ENCODE assay signal across 11 mouse cellular contexts in genomic region chr17:36943691-36944090, GRCm38 (mm10). TPM values are rescaled to one million over a fixed set of nuclear protein-coding genes. Genes with fewer than 3 reads are reported as not detected.
DNase-seq lines count a peak whose midpoint lies in the region; ATAC-seq and TF ChIP-seq lines count a peak whose summit lies in the region.
"Had no signal": no experiment of that assay in that cellular context is flagged by ENCODE, and none has a peak within 500 bp of the region (broad histone marks: within the 10 kb centered on the region; RNA-seq: fewer than 3 reads in every experiment).

No protein-coding gene starts in this region.

- H3K27ac ChIP-seq in heart, embryonic 12.5 days (ENCODE audit: poor library complexity, severe bottlenecking), result no peak overlapping the region
- H3K27ac ChIP-seq in heart, adult 2 months, result no peak overlapping the region; the same call in 1 of the 2 replicates
- H3K27ac ChIP-seq in neural tube, embryonic 12.5 days, result no peak overlapping the region
- H3K27ac ChIP-seq in intestine, postnatal 0 days (ENCODE audit: low read depth, low read length), result no peak overlapping the region
- no peak overlapping the region for H3K27ac ChIP-seq in stomach, postnatal 0 days (replicated peaks)
- H3K27ac ChIP-seq: macrophage had no signal

- peaks cover 14% of the 10 kb centered on the region for H3K4me1 ChIP-seq in heart, embryonic 12.5 days (replicated peaks)
- peaks cover 5% of the 10 kb centered on the region for H3K4me1 ChIP-seq in heart, adult 2 months (ENCODE audit: control insufficient read depth, insufficient read depth, low read length)
- peaks cover 28% of the 10 kb centered on the region for H3K4me1 ChIP-seq in neural tube, embryonic 12.5 days
- no peaks in the 10 kb centered on the region; the same call in 1 of the 2 replicates for H3K4me1 ChIP-seq in intestine, postnatal 0 days (replicated peaks; ENCODE audit: control insufficient read depth, insufficient read depth, low read length)
- no peaks in the 10 kb centered on the region for H3K4me1 ChIP-seq in stomach, postnatal 0 days (replicated peaks; ENCODE audit: control insufficient read depth, insufficient read depth)

- DNase-seq in heart, adult 2 months, result no peak
- no peak for DNase-seq in neural tube, embryonic 10.5 days (ENCODE audit: extremely low spot score, low spot score)
- DNase-seq in stomach, postnatal 0 days (ENCODE audit: low spot score), result no peak
- no peak for DNase-seq in gastrocnemius, adult 8-10 months (ENCODE audit: low spot score in 2 of 2)
- no peak for DNase-seq in left cerebral cortex, postnatal 4 days
- DNase-seq: adrenal gland, adult 8-10 months had no signal

- peaks cover 69% of the 10 kb centered on the region for H3K27me3 ChIP-seq in heart, embryonic 12.5 days (replicated peaks)
- H3K27me3 ChIP-seq in heart, adult 2 months (ENCODE audit: control insufficient read depth, insufficient read depth, low read length), result no peaks in the 10 kb centered on the region
- H3K27me3 ChIP-seq in neural tube, embryonic 12.5 days (replicated peaks), result peaks cover 43% of the 10 kb centered on the region
- H3K27me3 ChIP-seq in intestine, postnatal 0 days (replicated peaks; ENCODE audit: control insufficient read depth, insufficient read depth, low read length), result peaks cover 35% of the 10 kb centered on the region
- H3K27me3 ChIP-seq in stomach, postnatal 0 days (ENCODE audit: control insufficient read depth, insufficient read depth, low read length), result no peaks in the 10 kb centered on the region; the same call in 1 of the 2 replicates

- intact Hi-C loops in heart, adult 2 months (cut with DNase I), result no loop called here
- intact Hi-C loops in left cerebral cortex, postnatal 4 days (cut with DNase I), result no loop called here

- WGBS in heart, embryonic 12.5 days, result 21% methylated on average over 5 of the region's 5 CpGs
- WGBS in heart, adult 2 months, result 31% methylated on average over 5 of the region's 5 CpGs
- WGBS in neural tube, embryonic 12.5 days, result 13% methylated on average over 5 of the region's 5 CpGs
- 30% methylated on average over 5 of the region's 5 CpGs for WGBS in intestine, postnatal 0 days
- 21% methylated on average over 5 of the region's 5 CpGs for WGBS in stomach, postnatal 0 days

- no peak for TF ChIP-seq EP300 in heart, adult 2 months (IDR thresholded peaks at IDR 0.05; ENCODE audit: insufficient read depth, low read depth, low read length)
- no peak for TF ChIP-seq EP300 in stomach, postnatal 0 days (optimal IDR thresholded peaks at IDR 0.05)

- no peaks in the 10 kb centered on the region for H3K79me2 ChIP-seq in heart, adult 2 months (replicated peaks; ENCODE audit: control insufficient read depth, insufficient read depth, low read length)

- no peaks in the 10 kb centered on the region for H3K9me3 ChIP-seq in heart, embryonic 12.5 days (replicated peaks)
- no peaks in the 10 kb centered on the region for H3K9me3 ChIP-seq in neural tube, embryonic 12.5 days
- H3K9me3 ChIP-seq in intestine, postnatal 0 days (ENCODE audit: control insufficient read depth), result no peaks in the 10 kb centered on the region
- H3K9me3 ChIP-seq in stomach, postnatal 0 days (ENCODE audit: control insufficient read depth, low read length), result no peaks in the 10 kb centered on the region

- TF ChIP-seq POLR2A in heart, adult 2 months (IDR thresholded peaks at IDR 0.05; ENCODE audit: insufficient read depth, low read depth, low read length), result no peak

- peak overlapping the region; percentile 75 for H3K4me2 ChIP-seq in heart, embryonic 12.5 days
- H3K4me2 ChIP-seq in neural tube, embryonic 12.5 days (replicated peaks), result peak overlapping the region; percentile 66
- H3K4me2 ChIP-seq in intestine, postnatal 0 days (replicated peaks; ENCODE audit: low read depth), result no peak overlapping the region
- H3K4me2 ChIP-seq in stomach, postnatal 0 days (replicated peaks; ENCODE audit: low read depth), result peak overlapping the region; percentile 73

- H3K4me3 ChIP-seq in heart, embryonic 12.5 days, result peak overlapping the region; percentile 49; the same call in 1 of the 2 replicates
- H3K4me3 ChIP-seq in heart, adult 2 months, result no peak overlapping the region; the same call in 1 of the 2 replicates
- no peak overlapping the region for H3K4me3 ChIP-seq in neural tube, embryonic 12.5 days
- peak overlapping the region; percentile 45 for H3K4me3 ChIP-seq in intestine, postnatal 0 days (ENCODE audit: low read depth, low read length)
- H3K4me3 ChIP-seq in stomach, postnatal 0 days (ENCODE audit: low read depth, low read length), result peak overlapping the region; percentile 50

- no peak for ATAC-seq in heart, embryonic 12.5 days (ENCODE audit: insufficient number of reproducible peaks, low FRiP score)
- no peak for ATAC-seq in neural tube, embryonic 12.5 days (ENCODE audit: low FRiP score, low read depth)
- ATAC-seq in intestine, postnatal 0 days, result no peak
- no peak for ATAC-seq in stomach, postnatal 0 days (ENCODE audit: low FRiP score, low TSS enrichment)

- no peak for TF ChIP-seq CTCF in heart, adult 2 months (IDR thresholded peaks at IDR 0.05)
- no peak for TF ChIP-seq CTCF in intestine, postnatal 0 days (IDR thresholded peaks at IDR 0.05; ENCODE audit: low read depth)
- TF ChIP-seq CTCF in stomach, postnatal 0 days (IDR thresholded peaks at IDR 0.05; ENCODE audit: low read depth), result no peak

- H3K9ac ChIP-seq in heart, embryonic 12.5 days, result no peak overlapping the region
- H3K9ac ChIP-seq in heart, adult 2 months (ENCODE audit: low read depth, low read length), result no peak overlapping the region
- H3K9ac ChIP-seq in neural tube, embryonic 12.5 days, result no peak overlapping the region
- H3K9ac ChIP-seq in intestine, postnatal 0 days (ENCODE audit: low read depth, low read length), result no peak overlapping the region
- peak overlapping the region; percentile 69; the same call in 1 of the 2 replicates for H3K9ac ChIP-seq in stomach, postnatal 0 days (ENCODE audit: low read length)

- H3K36me3 ChIP-seq in heart, embryonic 12.5 days, result peaks cover 5% of the 10 kb centered on the region
- H3K36me3 ChIP-seq in heart, adult 2 months (ENCODE audit: control insufficient read depth, insufficient read depth, low read length), result no peaks in the 10 kb centered on the region
- peaks cover under 1% of the 10 kb centered on the region; the same call in 1 of the 2 replicates for H3K36me3 ChIP-seq in neural tube, embryonic 12.5 days
- peaks cover 4% of the 10 kb centered on the region; the same call in 1 of the 2 replicates for H3K36me3 ChIP-seq in intestine, postnatal 0 days (ENCODE audit: control insufficient read depth, insufficient read depth)
- no peaks in the 10 kb centered on the region for H3K36me3 ChIP-seq in stomach, postnatal 0 days (ENCODE audit: control insufficient read depth, insufficient read depth, low read length)

RNA-seq across cellular contexts. Expression of gene Rnf39, which starts 1.0 kb away (rescaled TPM):
- not detected in 2 replicates for polyA plus RNA-seq in heart, embryonic 12.5 days (2016; fragmentation: Nextera tagmentation; extraction: Ambion mirVana)
- under 1 TPM; 0.77 to 0.81 TPM for total RNA-seq in heart, adult 2 months (2021)
- polyA plus RNA-seq in heart, adult 2 months (2012; rRNA removed), result 0.64 and 1.00 TPM in 2 replicates
- 0.41 and 1.3 TPM in 2 replicates for polyA plus RNA-seq in neural tube, embryonic 12.5 days (2016; fragmentation: Nextera tagmentation; extraction: Ambion mirVana)
- polyA plus RNA-seq in intestine, postnatal 0 days (2015; fragmentation: Nextera tagmentation; extraction: Ambion mirVana), result 1.7 and 2.2 TPM in 2 replicates
- polyA plus RNA-seq in stomach, postnatal 0 days (2015; fragmentation: Nextera tagmentation; extraction: Ambion mirVana), result 48.9 and 53.1 TPM in 2 replicates
- 1 to 10 TPM in 1 of 4 experiments, under 1 TPM in 2, not detected in 1; 0.18 to 1.1 (median 0.75) TPM for total RNA-seq in gastrocnemius, adult 8-10 months (2022)
- 1 to 10 TPM; 1.7 TPM for total RNA-seq in left cerebral cortex, postnatal 4 days (2021)
- polyA plus RNA-seq: macrophage had no signal

RNA-seq across cellular contexts. Expression of gene Ppp1r11, which starts 7.8 kb away (rescaled TPM):
- polyA plus RNA-seq in heart, embryonic 12.5 days (2016; fragmentation: Nextera tagmentation; extraction: Ambion mirVana), result 83.2 and 83.8 TPM in 2 replicates
- total RNA-seq in heart, adult 2 months (2021), result 100 to 1,000 TPM in 1 of 2 experiments, 10 to 100 TPM in 1; 92.4 to 108 TPM
- 56.8 and 70.8 TPM in 2 replicates for polyA plus RNA-seq in heart, adult 2 months (2012; rRNA removed)
- polyA plus RNA-seq in neural tube, embryonic 12.5 days (2016; fragmentation: Nextera tagmentation; extraction: Ambion mirVana), result 147 and 155 TPM in 2 replicates
- 91.6 and 96.1 TPM in 2 replicates for polyA plus RNA-seq in intestine, postnatal 0 days (2015; fragmentation: Nextera tagmentation; extraction: Ambion mirVana)
- 77.9 and 79.7 TPM in 2 replicates for polyA plus RNA-seq in stomach, postnatal 0 days (2015; fragmentation: Nextera tagmentation; extraction: Ambion mirVana)
- total RNA-seq in gastrocnemius, adult 8-10 months (2022), result 10 to 100 TPM; 53.7 to 69.7 (median 62.4) TPM
- 10 to 100 TPM; 81.7 to 91.9 TPM for total RNA-seq in left cerebral cortex, postnatal 4 days (2021)

RNA-seq across cellular contexts. Expression of gene Znrd1, which starts 14.7 kb away (rescaled TPM):
- polyA plus RNA-seq in heart, embryonic 12.5 days (2016; fragmentation: Nextera tagmentation; extraction: Ambion mirVana), result 37.5 and 40.3 TPM in 2 replicates
- total RNA-seq in heart, adult 2 months (2021), result 10 to 100 TPM; 25.9 to 29.0 TPM
- 19.8 and 26.2 TPM in 2 replicates for polyA plus RNA-seq in heart, adult 2 months (2012; rRNA removed)
- polyA plus RNA-seq in neural tube, embryonic 12.5 days (2016; fragmentation: Nextera tagmentation; extraction: Ambion mirVana), result 72.3 and 82.2 TPM in 2 replicates
- 59.1 and 60.1 TPM in 2 replicates for polyA plus RNA-seq in intestine, postnatal 0 days (2015; fragmentation: Nextera tagmentation; extraction: Ambion mirVana)
- 49.4 and 58.6 TPM in 2 replicates for polyA plus RNA-seq in stomach, postnatal 0 days (2015; fragmentation: Nextera tagmentation; extraction: Ambion mirVana)
- 10 to 100 TPM; 17.7 to 22.3 (median 20.0) TPM for total RNA-seq in gastrocnemius, adult 8-10 months (2022)
- 10 to 100 TPM; 25.8 to 30.3 TPM for total RNA-seq in left cerebral cortex, postnatal 4 days (2021)

RNA-seq across cellular contexts. Expression of gene Znrd1as, which starts 14.7 kb away (rescaled TPM):
- polyA plus RNA-seq in heart, embryonic 12.5 days (2016; fragmentation: Nextera tagmentation; extraction: Ambion mirVana), result 6.4 and 6.7 TPM in 2 replicates
- 10 to 100 TPM; 14.1 to 18.2 TPM for total RNA-seq in heart, adult 2 months (2021)
- 4.0 and 8.8 TPM in 2 replicates for polyA plus RNA-seq in heart, adult 2 months (2012; rRNA removed)
- 6.0 and 6.2 TPM in 2 replicates for polyA plus RNA-seq in neural tube, embryonic 12.5 days (2016; fragmentation: Nextera tagmentation; extraction: Ambion mirVana)
- 5.6 and 6.4 TPM in 2 replicates for polyA plus RNA-seq in intestine, postnatal 0 days (2015; fragmentation: Nextera tagmentation; extraction: Ambion mirVana)
- 4.5 and 5.2 TPM in 2 replicates for polyA plus RNA-seq in stomach, postnatal 0 days (2015; fragmentation: Nextera tagmentation; extraction: Ambion mirVana)
- total RNA-seq in gastrocnemius, adult 8-10 months (2022), result 10 to 100 TPM; 17.9 to 22.6 (median 20.6) TPM
- total RNA-seq in left cerebral cortex, postnatal 4 days (2021), result 1 to 10 TPM; 2.3 to 4.5 TPM

RNA-seq across cellular contexts. Expression of gene 2410137M14Rik, which starts 37.3 kb away (rescaled TPM):
- polyA plus RNA-seq in heart, embryonic 12.5 days (2016; fragmentation: Nextera tagmentation; extraction: Ambion mirVana), result 0.20 TPM in 1 of 2 replicates, not detected in the other
- total RNA-seq in heart, adult 2 months (2021), result under 1 TPM; 0.27 to 0.63 TPM
- 0.41 and 0.61 TPM in 2 replicates for polyA plus RNA-seq in heart, adult 2 months (2012; rRNA removed)
- polyA plus RNA-seq in neural tube, embryonic 12.5 days (2016; fragmentation: Nextera tagmentation; extraction: Ambion mirVana), result 0.47 TPM in 1 of 2 replicates, not detected in the other
- polyA plus RNA-seq in intestine, postnatal 0 days (2015; fragmentation: Nextera tagmentation; extraction: Ambion mirVana), result not detected in 2 replicates
- not detected in 2 replicates for polyA plus RNA-seq in stomach, postnatal 0 days (2015; fragmentation: Nextera tagmentation; extraction: Ambion mirVana)
- total RNA-seq in gastrocnemius, adult 8-10 months (2022), result not detected
- 1 to 10 TPM in 1 of 2 experiments, not detected in 1; 1.1 TPM for total RNA-seq in left cerebral cortex, postnatal 4 days (2021)
- total RNA-seq: adrenal gland, adult 8-10 months had no signal
- polyA plus RNA-seq: kidney, embryonic 14.5 days; macrophage had no signal

Comparison
In these comparisons a context has a peak if more than half of its experiments do, and no peak if none do; other contexts are left out.
1. H3K4me3 ChIP-seq: peak in heart, embryonic 12.5 days (single experiment), intestine, postnatal 0 days (single experiment) and stomach, postnatal 0 days (single experiment); none in heart, adult 2 months (single experiment) and neural tube, embryonic 12.5 days (single experiment).
2. RNA of gene Rnf39, which starts 1.0 kb away (polyA plus RNA-seq): 48.9 to 53.1 TPM in stomach, postnatal 0 days; 1.7 to 2.2 TPM in intestine, postnatal 0 days, 0.41 to 1.3 TPM in neural tube, embryonic 12.5 days, 0.64 to 1.00 TPM in heart, adult 2 months and not detected in heart, embryonic 12.5 days; every median in the first group is over 10 times any median in the second.